Mouse (Mus musculus) limb, embryonic 13.5 days (tissue): ENCODE results near the gene Acr. TPM values are rescaled to one million over a fixed set of nuclear protein-coding genes. Genes with fewer than 3 reads are reported as not detected.
A peak's percentile ranks its signal among the peaks of the same experiment; 100 is the strongest.

ENCODE experiments used
- ATAC-seq: fragments of 200-750 bp; cut with Nextera tagmentation; 2 replicates; pipeline ENCODE4 v1.8.0; 2017; ENCODE audit warnings: low read depth, moderate number of reproducible peaks, moderate TSS enrichment; ENCODE audit not compliant: low FRiP score
- H3K27ac ChIP-seq: fragments of 300-500 bp; sonication (generic); 2 replicates; pipeline ENCODE4 v1.5.1; 2015; ENCODE audit warnings: inconsistent platforms, mild to moderate bottlenecking, moderate library complexity
- H3K27me3 ChIP-seq: fragments of 300-500 bp; sonication (generic); 2 replicates; pipeline ENCODE4 v1.6.1; 2015; ENCODE audit warnings: mild to moderate bottlenecking, inconsistent platforms
- H3K36me3 ChIP-seq: fragments of 300-500 bp; sonication (generic); 2 replicates; pipeline ENCODE4 v1.6.1; 2015; ENCODE audit warnings: inconsistent platforms, mild to moderate bottlenecking, moderate library complexity
- H3K4me1 ChIP-seq: fragments of 300-500 bp; sonication (generic); 2 replicates; pipeline ENCODE4 v1.6.1; 2015; ENCODE audit warnings: inconsistent platforms
- H3K4me2 ChIP-seq: fragments of 300-500 bp; sonication (generic); replicated peaks from 2 replicates; pipeline ENCODE4 v1.6.1; 2015; ENCODE audit warnings: inconsistent platforms, mild to moderate bottlenecking, moderate library complexity
- H3K4me3 ChIP-seq: fragments of 300-500 bp; sonication (generic); 2 replicates; pipeline ENCODE4 v1.5.1; 2015; ENCODE audit warnings: moderate library complexity, mild to moderate bottlenecking, inconsistent platforms
- H3K9ac ChIP-seq: fragments of 300-500 bp; sonication (generic); 2 replicates; pipeline ENCODE4 v1.6.1; 2015; ENCODE audit warnings: mild to moderate bottlenecking, inconsistent platforms
- H3K9me3 ChIP-seq: fragments of 300-500 bp; sonication (generic); 2 replicates; pipeline ENCODE4 v1.6.1; 2016; ENCODE audit warnings: inconsistent platforms
- WGBS: fragments of 180-500 bp; shearing (Covaris S2); methylation state at CpG from one replicate; pipeline ENCODE4 v1.1.7; 2015; 5-methylcytosine and 5-hydroxymethylcytosine counted together
- polyA plus RNA-seq: library from polyadenylated mRNA; unstranded; fragments of >200 nt; fragmentation: Nextera tagmentation; extraction: Ambion mirVana; gene quantifications from 2 replicates; pipeline ENCODE4 v1.2.1, GENCODE M21; 2015

The Acr gene
- polyA plus RNA-seq, result 0.17 TPM in 1 of 2 replicates, not detected in the other

GRCm38 (mm10) chr15:89568114-89568513 lies at the start of gene Acr:
Acr (plus strand) TSS chr15:89568326.
- no peak within 1 kb of the TSS for H3K27ac ChIP-seq
- 84% methylated on average over 6 of the region's 6 CpGs for WGBS
- no peak within 1 kb of the TSS for H3K4me3 ChIP-seq
- H3K9me3 ChIP-seq, result no peaks in the 10 kb centered on the region
- no peaks in the 10 kb centered on the region for H3K4me1 ChIP-seq
- H3K4me2 ChIP-seq, result no peak within 1 kb of the TSS
- no peak for ATAC-seq
- H3K27me3 ChIP-seq, result 0 out of 2 replicates have a peak, but pooled peaks cover 3% of the 10 kb centered on the region
- no peak within 1 kb of the TSS for H3K9ac ChIP-seq
- no peaks in the 10 kb centered on the region for H3K36me3 ChIP-seq

- H3K27ac ChIP-seq, result no peak overlapping the region
- H3K4me3 ChIP-seq, result no peak overlapping the region
- peaks cover 37% of the 10 kb centered on the region for H3K27me3 ChIP-seq
- H3K9ac ChIP-seq, result no peak overlapping the region
- H3K4me2 ChIP-seq, result no peak overlapping the region
- WGBS, result 65% methylated on average over 7 of the region's 7 CpGs
- no peak for ATAC-seq
- peaks cover 4% of the 10 kb centered on the region for H3K36me3 ChIP-seq
- peaks cover 17% of the 10 kb centered on the region for H3K4me1 ChIP-seq
- no peaks in the 10 kb centered on the region for H3K9me3 ChIP-seq
These were observed 46.2 kb upstream of the Acr start for GRCm38 (mm10) chr15:89521951-89522350.

GRCm38 (mm10) chr15:89522566-89523282 lies 45.4 kb upstream of the Acr start:
- peak overlapping the region; percentile 96 for H3K4me2 ChIP-seq
- ATAC-seq, result no peak
- H3K4me3 ChIP-seq, result peak overlapping the region; percentile 72
- no peak overlapping the region for H3K27ac ChIP-seq
- peaks cover 17% of the 10 kb centered on the region for H3K4me1 ChIP-seq
- no peaks in the 10 kb centered on the region for H3K9me3 ChIP-seq
- peaks cover 6% of the 10 kb centered on the region for H3K36me3 ChIP-seq
- peaks cover 37% of the 10 kb centered on the region for H3K27me3 ChIP-seq
- 83% methylated on average over 10 of the region's 10 CpGs for WGBS
- H3K9ac ChIP-seq, result 0 out of 2 replicates have a peak overlapping the region, but pooled peaks have one; percentile 59

- Histone ChIP-seq H3K27ac (no peak overlapping the region), H3K36me3 (peaks cover 6% of the 10 kb centered on the region), H3K9me3 (no peaks in the 10 kb centered on the region), H3K4me1 (peaks cover 17% of the 10 kb centered on the region), H3K9ac (peak overlapping the region; percentile 59), H3K4me3 (peak overlapping the region; percentile 72), H3K27me3 (peaks cover 37% of the 10 kb centered on the region), H3K4me2 (peak overlapping the region; percentile 96)
- ATAC-seq, result peak; percentile 65
- 7% methylated on average over 20 of the region's 47 CpGs for WGBS
These were observed 44.8 kb upstream of the Acr start for GRCm38 (mm10) chr15:89523283-89523832.

- Histone ChIP-seq H3K36me3 (peaks cover 6% of the 10 kb centered on the region), H3K27ac (no peak overlapping the region), H3K4me2 (peak overlapping the region; percentile 96), H3K4me3 (peak overlapping the region; percentile 72), H3K9me3 (no peaks in the 10 kb centered on the region), H3K27me3 (peaks cover 37% of the 10 kb centered on the region), H3K4me1 (peaks cover 17% of the 10 kb centered on the region), H3K9ac (peak overlapping the region; percentile 78)
- peak; percentile 46; the same call in 1 of the 2 replicates for ATAC-seq
- WGBS, result 5% methylated on average over 31 of the region's 52 CpGs
These were observed 44.0 kb upstream of the Acr start for GRCm38 (mm10) chr15:89524001-89524571.

GRCm38 (mm10) chr15:89524611-89525415 lies 43.3 kb upstream of the Acr start:
- ATAC-seq, result no peak
- Histone ChIP-seq H3K27me3 (peaks cover 37% of the 10 kb centered on the region), H3K9ac (peak overlapping the region; percentile 78), H3K4me3 (peak overlapping the region; percentile 72), H3K36me3 (peaks cover 6% of the 10 kb centered on the region), H3K4me2 (peak overlapping the region; percentile 96), H3K27ac (no peak overlapping the region), H3K4me1 (peaks cover 17% of the 10 kb centered on the region), H3K9me3 (no peaks in the 10 kb centered on the region)
- 66% methylated on average over 8 of the region's 8 CpGs for WGBS

GRCm38 (mm10) chr15:89525464-89525863 lies 42.7 kb upstream of the Acr start:
- ATAC-seq, result no peak
- no peaks in the 10 kb centered on the region for H3K9me3 ChIP-seq
- WGBS, result 95% methylated on average over 8 of the region's 8 CpGs

GRCm38 (mm10) chr15:89525896-89526295 lies 42.2 kb upstream of the Acr start:
- peaks cover 10% of the 10 kb centered on the region for H3K36me3 ChIP-seq
- no peaks in the 10 kb centered on the region for H3K9me3 ChIP-seq
- H3K4me2 ChIP-seq, result no peak overlapping the region
- peaks cover 17% of the 10 kb centered on the region for H3K4me1 ChIP-seq
- 77% methylated on average over 7 of the region's 7 CpGs for WGBS
- H3K4me3 ChIP-seq, result no peak overlapping the region
- H3K9ac ChIP-seq, result no peak overlapping the region
- ATAC-seq, result no peak
- H3K27me3 ChIP-seq, result peaks cover 37% of the 10 kb centered on the region
- H3K27ac ChIP-seq, result no peak overlapping the region

More at GRCm38 (mm10) chr15:89525464-89525863, 42.7 kb upstream of the Acr start:
- H3K9ac ChIP-seq, result no peak overlapping the region
- no peak overlapping the region for H3K4me2 ChIP-seq
- no peak overlapping the region for H3K4me3 ChIP-seq
- H3K36me3 ChIP-seq, result peaks cover 6% of the 10 kb centered on the region
- H3K4me1 ChIP-seq, result peaks cover 17% of the 10 kb centered on the region
- peaks cover 37% of the 10 kb centered on the region for H3K27me3 ChIP-seq
- no peak overlapping the region for H3K27ac ChIP-seq

GRCm38 (mm10) chr15:89526776-89527325 lies 41.3 kb upstream of the Acr start:
- H3K36me3 ChIP-seq, result peaks cover 15% of the 10 kb centered on the region
- H3K4me2 ChIP-seq, result no peak overlapping the region
- H3K9ac ChIP-seq, result no peak overlapping the region
- peaks cover 17% of the 10 kb centered on the region for H3K4me1 ChIP-seq
- WGBS, result 90% methylated on average over 19 of the region's 19 CpGs
- no peak overlapping the region for H3K4me3 ChIP-seq
- no peaks in the 10 kb centered on the region for H3K9me3 ChIP-seq
- ATAC-seq, result no peak
- peaks cover 34% of the 10 kb centered on the region for H3K27me3 ChIP-seq
- H3K27ac ChIP-seq, result no peak overlapping the region

GRCm38 (mm10) chr15:89527466-89527865 lies 40.7 kb upstream of the Acr start:
- ATAC-seq, result no peak
- Histone ChIP-seq H3K9ac (no peak overlapping the region), H3K4me1 (peaks cover 22% of the 10 kb centered on the region), H3K36me3 (peaks cover 15% of the 10 kb centered on the region), H3K4me3 (no peak overlapping the region), H3K4me2 (no peak overlapping the region), H3K9me3 (no peaks in the 10 kb centered on the region), H3K27me3 (peaks cover 29% of the 10 kb centered on the region), H3K27ac (no peak overlapping the region)
- WGBS, result 87% methylated on average over 7 of the region's 7 CpGs

GRCm38 (mm10) chr15:89528201-89528850 lies 39.8 kb upstream of the Acr start:
- H3K4me2 ChIP-seq, result no peak overlapping the region
- H3K4me3 ChIP-seq, result no peak overlapping the region
- H3K27ac ChIP-seq, result no peak overlapping the region
- peaks cover 19% of the 10 kb centered on the region for H3K36me3 ChIP-seq
- WGBS, result 83% methylated on average over 18 of the region's 18 CpGs
- H3K27me3 ChIP-seq, result peaks cover 20% of the 10 kb centered on the region
- no peak overlapping the region for H3K9ac ChIP-seq
- H3K9me3 ChIP-seq, result no peaks in the 10 kb centered on the region
- peaks cover 23% of the 10 kb centered on the region for H3K4me1 ChIP-seq
- no peak for ATAC-seq
